Mouse (Mus musculus) heart, adult 2 months (tissue): ENCODE measurements around the gene Nlgn2.

ENCODE experiments used
- CTCF ChIP-seq: fragments of 200-600 bp; IDR thresholded peaks from 2 replicates; pipeline ENCODE4 v1.8.1; 2022; ENCODE audit warnings: antibody characterized with exemption, mild to moderate bottlenecking, moderate library complexity
- POLR2A ChIP-seq: fragments of 200-500 bp; IDR thresholded peaks from 2 replicates; pipeline ENCODE4 v1.6.1; 2011; ENCODE audit warnings: mild to moderate bottlenecking, low read depth, low read length, control low read depth; ENCODE audit not compliant: insufficient read depth

- TF ChIP-seq CTCF (no peak), POLR2A (no peak)
These were observed 32.3 kb downstream of the Nlgn2 start, which contains the start of gene Tmem102 for GRCm38 (mm10) chr11:69804972-69805909.
